Mouse (Mus musculus) heart, postnatal 0 days (tissue): ENCODE data around the gene Fam107b. TPM values are rescaled to one million over a fixed set of nuclear protein-coding genes. Genes with fewer than 3 reads are reported as not detected.

Source experiments
- ATAC-seq: fragments of 200-750 bp; cut with Nextera tagmentation; 2 replicates; pipeline ENCODE4 v1.8.0; 2017; ENCODE audit warnings: low read depth, moderate number of reproducible peaks, moderate library complexity; ENCODE audit not compliant: insufficient read depth
- DNase-seq: peaks from one replicate; pipeline ENCODE4 v3.0.0-alpha.2; 2016; ENCODE audit warnings: low spot score
- H3K27ac ChIP-seq: fragments of 300-500 bp; sonication (generic); 2 replicates; pipeline ENCODE4 v1.5.1; 2014; ENCODE audit warnings: low read depth, mild to moderate bottlenecking
- H3K27me3 ChIP-seq: fragments of 300-500 bp; sonication (generic); 2 replicates; pipeline ENCODE4 v1.6.1; 2014; ENCODE audit warnings: low read length, mixed read lengths; ENCODE audit not compliant: control insufficient read depth, insufficient read depth
- H3K36me3 ChIP-seq: fragments of 300-500 bp; sonication (generic); replicated peaks from 2 replicates; pipeline ENCODE4 v1.6.1; 2014; ENCODE audit warnings: low read length, mixed read lengths; ENCODE audit not compliant: control insufficient read depth, insufficient read depth
- H3K4me1 ChIP-seq: fragments of 300-500 bp; sonication (generic); 2 replicates; pipeline ENCODE4 v1.6.1; 2014; ENCODE audit warnings: antibody characterized with exemption; ENCODE audit not compliant: control insufficient read depth, insufficient read depth
- H3K4me2 ChIP-seq: fragments of 300-500 bp; sonication (generic); 2 replicates; pipeline ENCODE4 v1.6.1; 2014; ENCODE audit warnings: low read depth, mild to moderate bottlenecking, low read length, moderate library complexity
- H3K4me3 ChIP-seq: fragments of 300-500 bp; sonication (generic); 2 replicates; pipeline ENCODE4 v1.5.1; 2014; ENCODE audit warnings: low read depth, low read length
- H3K9ac ChIP-seq: fragments of 300-500 bp; sonication (generic); replicated peaks from 2 replicates; pipeline ENCODE4 v1.6.1; 2014; ENCODE audit warnings: low read depth, low read length, mixed read lengths
- H3K9me3 ChIP-seq: fragments of 300-500 bp; sonication (generic); replicated peaks from 2 replicates; pipeline ENCODE4 v1.6.1; 2016; ENCODE audit warnings: low read length; ENCODE audit not compliant: control insufficient read depth
- CTCF ChIP-seq: IDR thresholded peaks from 2 replicates; pipeline ENCODE4 v1.5.1; 2016; ENCODE audit warnings: antibody characterized with exemption, control low read depth, low read depth
- EP300 ChIP-seq: IDR thresholded peaks from 2 replicates; pipeline ENCODE4 v1.6.1; 2016; ENCODE audit warnings: antibody characterized with exemption, low read depth
- WGBS: fragments of 180-500 bp; shearing (Covaris S2); extraction: QIAGEN DNeasy Blood & Tissue Kit; methylation state at CpG from one replicate; pipeline ENCODE4 v1.1.7; 2014; 5-methylcytosine and 5-hydroxymethylcytosine counted together
- polyA plus RNA-seq: library from polyadenylated mRNA; unstranded; fragments of >200 nt; fragmentation: Nextera tagmentation; extraction: Ambion mirVana; gene quantifications from 2 replicates; pipeline ENCODE4 v1.2.1, GENCODE M21; 2015
- total RNA-seq: library from RNA; depleted of rRNA; stranded (reverse); fragments of >200 nt; gene quantifications from 2 replicates; pipeline ENCODE4 v1.2.3, GENCODE M21; 2014; ENCODE audit warnings: low replicate concordance

Gene Fam107b
- total and polyA plus RNA-seq, 2 experiments from 2014 or later: 9.2 to 18.5 TPM

GRCm38 (mm10) chr2:3668682-3669081 lies 98.4 kb downstream of the Fam107b start:
- no peak overlapping the region for H3K27ac ChIP-seq
- 77% methylated on average over 3 of the region's 3 CpGs for WGBS
- no peak overlapping the region for H3K4me3 ChIP-seq
- no peak overlapping the region for H3K4me2 ChIP-seq
- ATAC-seq (no peak), DNase-seq (no peak)
- no peaks in the 10 kb centered on the region for H3K27me3 ChIP-seq
- TF ChIP-seq EP300 (no peak), CTCF (no peak)
- H3K36me3 ChIP-seq: no peaks in the 10 kb centered on the region
- H3K9ac ChIP-seq: no peak overlapping the region
- H3K4me1 ChIP-seq: 0 out of 2 replicates have a peak, but pooled peaks cover 3% of the 10 kb centered on the region
- H3K9me3 ChIP-seq: no peaks in the 10 kb centered on the region

GRCm38 (mm10) chr2:3669646-3670045 lies 99.4 kb downstream of the Fam107b start:
- TF ChIP-seq EP300 (no peak), CTCF (no peak)
- Histone ChIP-seq H3K4me2 (no peak overlapping the region), H3K27me3 (no peaks in the 10 kb centered on the region), H3K27ac (no peak overlapping the region), H3K36me3 (no peaks in the 10 kb centered on the region), H3K9ac (no peak overlapping the region), H3K4me1 (0 out of 2 replicates have a peak, but pooled peaks cover 3% of the 10 kb centered on the region), H3K9me3 (no peaks in the 10 kb centered on the region), H3K4me3 (no peak overlapping the region)
- ATAC-seq (no peak), DNase-seq (no peak)
- 36% methylated on average over 2 of the region's 2 CpGs for WGBS

- Histone ChIP-seq H3K4me2 (no peak overlapping the region), H3K27ac (no peak overlapping the region), H3K36me3 (no peaks in the 10 kb centered on the region), H3K9ac (no peak overlapping the region), H3K4me1 (0 out of 2 replicates have a peak, but pooled peaks cover 3% of the 10 kb centered on the region), H3K9me3 (no peaks in the 10 kb centered on the region), H3K27me3 (no peaks in the 10 kb centered on the region), H3K4me3 (no peak overlapping the region)
- TF ChIP-seq EP300: no peak
- no peak for TF ChIP-seq CTCF
- DNase-seq (no peak), ATAC-seq (no peak)
- WGBS: 70% methylated on average over 5 of the region's 5 CpGs
These were observed 102.5 kb downstream of the Fam107b start for GRCm38 (mm10) chr2:3672654-3673367.

- H3K9ac ChIP-seq: no peak overlapping the region
- H3K4me3 ChIP-seq: no peak overlapping the region
- H3K9me3 ChIP-seq: no peaks in the 10 kb centered on the region
- 82% methylated on average over 1 of the region's 1 CpGs for WGBS
- no peaks in the 10 kb centered on the region for H3K4me1 ChIP-seq
- no peaks in the 10 kb centered on the region for H3K36me3 ChIP-seq
- TF ChIP-seq EP300: no peak
- H3K27ac ChIP-seq: no peak overlapping the region
- no peak for ATAC-seq
- H3K27me3 ChIP-seq: no peaks in the 10 kb centered on the region
- no peak for DNase-seq
- no peak overlapping the region for H3K4me2 ChIP-seq
These were observed 105.2 kb downstream of the Fam107b start for GRCm38 (mm10) chr2:3675481-3675880.

- no peak for ATAC-seq
- Histone ChIP-seq H3K4me2 (no peak overlapping the region), H3K4me1 (no peaks in the 10 kb centered on the region), H3K9ac (no peak overlapping the region), H3K27ac (no peak overlapping the region), H3K9me3 (no peaks in the 10 kb centered on the region), H3K27me3 (no peaks in the 10 kb centered on the region), H3K36me3 (no peaks in the 10 kb centered on the region), H3K4me3 (no peak overlapping the region)
- WGBS: 65% methylated on average over 4 of the region's 4 CpGs
- no peak for DNase-seq
- TF ChIP-seq CTCF (no peak), EP300 (no peak)
These were observed 112.4 kb downstream of the Fam107b start for GRCm38 (mm10) chr2:3682699-3683098.

GRCm38 (mm10) chr2:3683343-3683742 lies 113.1 kb downstream of the Fam107b start:
- Histone ChIP-seq H3K9ac (no peak overlapping the region), H3K9me3 (no peaks in the 10 kb centered on the region), H3K4me3 (no peak overlapping the region), H3K27ac (no peak overlapping the region), H3K4me2 (no peak overlapping the region), H3K36me3 (no peaks in the 10 kb centered on the region), H3K27me3 (no peaks in the 10 kb centered on the region), H3K4me1 (no peaks in the 10 kb centered on the region)
- TF ChIP-seq EP300 (no peak), CTCF (no peak)
- 71% methylated on average over 5 of the region's 5 CpGs for whole genome bisulfite sequencing
- DNase-seq (no peak), ATAC-seq (no peak)
